Mouse (Mus musculus) embryonic fibroblast, embryonic 13.5 days (primary cell): Measurements from ENCODE around the gene Sfr1.

ENCODE experiments used
- CTCF ChIP-seq: IDR thresholded peaks from 2 replicates; pipeline ENCODE4 v1.5.1; 2011; ENCODE audit warnings: mild to moderate bottlenecking, control low read depth, low read length, moderate library complexity, borderline replicate concordance; ENCODE audit not compliant: insufficient read depth
- POLR2A ChIP-seq: IDR thresholded peaks from 2 replicates; pipeline ENCODE4 v1.6.1; 2011; ENCODE audit warnings: low read depth, mild to moderate bottlenecking, control low read depth, low read length, moderate library complexity

GRCm38 (mm10) chr19:47755625-47756024 lies 24.1 kb downstream of the Sfr1 start:
- TF ChIP-seq CTCF (no peak), POLR2A (no peak)
